Mouse (Mus musculus) embryonic facial prominence, embryonic 15.5 days (tissue): Measurements from ENCODE around the gene Lpcat1. TPM values are rescaled to one million over a fixed set of nuclear protein-coding genes. Genes with fewer than 3 reads are reported as not detected.

Source experiments
- ATAC-seq: fragments of 200-750 bp; cut with Nextera tagmentation; 2 replicates; pipeline ENCODE4 v1.8.0; 2017; ENCODE audit warnings: low read depth, moderate TSS enrichment; ENCODE audit not compliant: insufficient number of reproducible peaks, low FRiP score, low TSS enrichment
- H3K27ac ChIP-seq: fragments of 300-500 bp; sonication (generic); replicated peaks from 2 replicates; pipeline ENCODE4 v1.5.1; 2015; ENCODE audit warnings: mild to moderate bottlenecking, inconsistent platforms
- H3K27me3 ChIP-seq: fragments of 300-500 bp; sonication (generic); 2 replicates; pipeline ENCODE4 v1.6.1; 2015; ENCODE audit warnings: inconsistent platforms
- H3K36me3 ChIP-seq: fragments of 300-500 bp; sonication (generic); 2 replicates; pipeline ENCODE4 v1.6.1; 2015; ENCODE audit warnings: mild to moderate bottlenecking, inconsistent platforms
- H3K4me1 ChIP-seq: fragments of 300-500 bp; sonication (generic); 2 replicates; pipeline ENCODE4 v1.6.1; 2015; ENCODE audit warnings: inconsistent platforms
- H3K4me2 ChIP-seq: fragments of 300-500 bp; sonication (generic); replicated peaks from 2 replicates; pipeline ENCODE4 v1.6.1; 2015; ENCODE audit warnings: mild to moderate bottlenecking, inconsistent platforms
- H3K4me3 ChIP-seq: fragments of 300-500 bp; sonication (generic); replicated peaks from 2 replicates; pipeline ENCODE4 v1.5.1; 2015; ENCODE audit warnings: mild to moderate bottlenecking, inconsistent platforms
- H3K9ac ChIP-seq: fragments of 300-500 bp; sonication (generic); 2 replicates; pipeline ENCODE4 v1.6.1; 2015; ENCODE audit warnings: inconsistent platforms
- H3K9me3 ChIP-seq: fragments of 300-500 bp; sonication (generic); replicated peaks from 2 replicates; pipeline ENCODE4 v1.6.1; 2016; ENCODE audit warnings: inconsistent platforms
- WGBS: fragments of 180-500 bp; shearing (Covaris S2); methylation state at CpG from one replicate; pipeline ENCODE4 v1.1.7; 2015; 5-methylcytosine and 5-hydroxymethylcytosine counted together
- polyA plus RNA-seq: library from polyadenylated mRNA; unstranded; fragments of >200 nt; fragmentation: Nextera tagmentation; extraction: Ambion mirVana; gene quantifications from 2 replicates; pipeline ENCODE4 v1.2.1, GENCODE M21; 2015

Gene Lpcat1
- polyA plus RNA-seq, 1 experiment from 2014 or later: 35.0 TPM

DNA sequence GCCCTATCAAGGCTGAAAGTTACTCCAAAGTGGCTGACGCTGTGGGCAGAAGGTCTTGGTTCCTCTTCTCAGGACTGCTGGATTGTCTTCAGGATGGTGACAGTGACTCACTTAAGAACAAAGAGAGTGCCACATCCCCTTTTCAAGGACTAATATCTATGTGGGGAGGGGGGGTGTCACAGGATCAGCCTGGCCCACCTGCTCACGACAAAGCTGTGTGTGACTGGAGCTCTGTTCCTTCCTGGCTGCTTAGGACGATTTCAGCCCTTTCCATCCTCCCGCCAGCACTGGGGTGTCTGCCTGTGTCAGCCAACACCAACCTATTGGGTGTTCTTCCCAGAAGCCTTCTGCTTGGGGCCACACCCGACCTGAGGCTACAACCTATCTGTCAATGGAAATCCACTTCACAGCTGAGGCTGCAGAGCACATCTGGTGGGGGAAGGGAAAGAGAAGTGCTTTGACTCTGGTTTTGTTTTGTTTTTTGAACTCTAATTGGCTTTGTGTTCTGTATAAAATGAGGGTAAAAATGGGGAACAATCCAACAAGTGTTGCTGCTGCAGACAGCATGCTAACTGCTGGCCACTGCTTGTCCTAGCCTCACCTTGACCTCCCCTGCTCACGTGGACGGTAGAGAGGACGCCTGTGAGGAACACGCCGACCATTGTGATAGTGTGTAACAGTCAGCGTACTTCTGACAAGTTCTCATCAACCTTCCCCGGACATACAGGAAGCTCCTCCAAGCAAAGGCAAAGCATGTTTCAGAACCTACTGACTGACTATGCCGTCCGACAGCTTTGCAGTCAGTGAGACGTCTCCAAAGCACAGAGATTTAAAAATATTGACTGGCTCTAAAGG is 33.1 kb upstream of the Lpcat1 start:
- ATAC-seq: no peak
- WGBS: 74% methylated on average over 15 of the region's 15 CpGs
- H3K4me2 ChIP-seq: no peak overlapping the region
- no peaks in the 10 kb centered on the region for H3K27me3 ChIP-seq
- no peak overlapping the region for H3K9ac ChIP-seq
- no peaks in the 10 kb centered on the region for H3K4me1 ChIP-seq
- H3K9me3 ChIP-seq: no peaks in the 10 kb centered on the region
- no peak overlapping the region for H3K4me3 ChIP-seq
- H3K27ac ChIP-seq: no peak overlapping the region
- H3K36me3 ChIP-seq: no peaks in the 10 kb centered on the region

DNA sequence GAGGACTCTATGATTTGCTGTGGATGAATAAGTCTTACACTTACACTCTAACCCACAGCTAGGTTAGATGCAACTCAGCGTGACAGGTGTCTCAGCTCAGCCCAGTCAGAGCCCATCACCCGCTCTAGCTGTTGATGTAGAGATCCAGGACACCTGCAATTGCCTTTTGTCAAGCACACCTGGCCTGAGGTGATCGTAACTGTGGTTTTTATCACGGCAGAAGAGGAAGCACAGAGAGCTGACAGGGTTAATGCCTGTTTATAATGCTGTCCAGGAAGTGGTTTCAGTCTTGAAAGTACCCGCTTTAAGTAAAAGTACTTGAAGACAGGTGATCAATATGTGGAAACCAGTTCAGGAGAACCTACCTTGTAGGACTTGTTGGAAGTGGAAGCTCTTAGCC is 32.3 kb upstream of the Lpcat1 start:
- Histone ChIP-seq H3K9ac (no peak overlapping the region), H3K36me3 (no peaks in the 10 kb centered on the region), H3K4me2 (no peak overlapping the region), H3K4me3 (no peak overlapping the region), H3K27ac (no peak overlapping the region), H3K9me3 (no peaks in the 10 kb centered on the region), H3K4me1 (no peaks in the 10 kb centered on the region), H3K27me3 (no peaks in the 10 kb centered on the region)
- ATAC-seq: no peak
- WGBS: 69% methylated on average over 5 of the region's 5 CpGs

DNA sequence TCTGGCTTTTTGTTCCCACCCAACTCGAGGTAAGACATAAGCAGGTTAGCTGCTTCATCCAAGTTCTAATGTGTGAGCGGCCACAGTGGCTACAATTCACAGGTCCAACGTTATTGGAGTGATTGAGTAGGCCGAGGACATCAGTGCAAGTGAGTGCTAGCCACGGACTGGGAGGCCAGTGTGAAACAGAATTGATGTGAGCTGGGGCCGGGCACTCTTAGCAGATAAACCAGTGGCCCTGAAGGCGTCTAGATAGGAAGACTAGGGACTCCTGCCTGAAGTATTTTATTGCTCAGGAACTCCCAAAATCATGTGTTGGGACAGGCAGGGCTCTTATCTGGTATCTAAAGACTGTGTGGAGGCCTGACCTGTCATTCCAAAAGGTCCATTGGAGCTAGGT is 31.3 kb upstream of the Lpcat1 start:
- H3K27me3 ChIP-seq: no peaks in the 10 kb centered on the region
- no peak overlapping the region for H3K4me2 ChIP-seq
- H3K4me3 ChIP-seq: no peak overlapping the region
- H3K9ac ChIP-seq: no peak overlapping the region
- no peaks in the 10 kb centered on the region for H3K9me3 ChIP-seq
- 79% methylated on average over 7 of the region's 7 CpGs for WGBS
- ATAC-seq: no peak
- H3K4me1 ChIP-seq: no peaks in the 10 kb centered on the region
- H3K27ac ChIP-seq: no peak overlapping the region
- H3K36me3 ChIP-seq: no peaks in the 10 kb centered on the region

DNA sequence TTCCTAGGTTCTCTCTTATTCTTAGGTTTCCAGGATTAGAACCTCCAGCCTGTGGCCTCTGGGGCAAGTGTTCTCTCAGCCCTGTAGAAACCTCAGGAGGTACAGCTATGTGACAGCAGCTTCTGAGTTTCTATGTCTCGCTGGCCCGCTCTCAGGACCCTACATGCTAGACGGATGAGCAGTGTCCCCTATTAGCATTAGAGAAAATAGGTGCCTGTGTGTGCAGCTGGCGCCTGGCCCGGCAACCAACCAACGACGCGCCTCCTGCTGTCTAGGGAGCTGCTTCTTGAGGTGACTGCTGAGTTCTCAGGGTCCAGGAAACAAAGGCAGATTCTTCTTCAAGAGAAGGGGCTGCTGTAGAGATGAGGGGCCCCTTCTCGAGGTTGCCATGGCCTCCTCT is 27.9 kb upstream of the Lpcat1 start:
- Histone ChIP-seq H3K4me3 (no peak overlapping the region), H3K9me3 (no peaks in the 10 kb centered on the region), H3K36me3 (no peaks in the 10 kb centered on the region), H3K9ac (no peak overlapping the region), H3K27ac (no peak overlapping the region), H3K4me2 (no peak overlapping the region), H3K4me1 (no peaks in the 10 kb centered on the region), H3K27me3 (no peaks in the 10 kb centered on the region)
- WGBS: 70% methylated on average over 9 of the region's 9 CpGs
- no peak for ATAC-seq

DNA sequence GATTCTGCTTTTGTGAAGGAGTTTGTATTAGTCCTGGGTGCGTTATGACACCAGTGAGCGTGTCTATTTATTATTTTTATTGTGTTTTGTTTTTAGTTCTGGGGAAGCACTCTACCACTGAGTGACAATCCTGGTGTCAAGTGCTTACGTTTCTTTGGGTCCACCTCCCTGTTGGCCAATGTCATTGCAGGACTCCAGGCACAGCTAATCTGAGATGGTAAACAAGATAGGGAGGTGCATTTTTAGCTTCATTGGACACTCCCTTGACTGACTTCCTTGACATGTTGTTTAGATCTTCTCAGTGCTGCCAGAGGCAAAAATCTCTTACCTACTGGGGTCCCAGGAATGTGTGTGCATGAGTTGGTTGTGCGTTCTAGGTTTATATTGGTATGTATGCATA is 26.0 kb upstream of the Lpcat1 start:
- no peak overlapping the region for H3K4me3 ChIP-seq
- 72% methylated on average over 4 of the region's 4 CpGs for WGBS

DNA sequence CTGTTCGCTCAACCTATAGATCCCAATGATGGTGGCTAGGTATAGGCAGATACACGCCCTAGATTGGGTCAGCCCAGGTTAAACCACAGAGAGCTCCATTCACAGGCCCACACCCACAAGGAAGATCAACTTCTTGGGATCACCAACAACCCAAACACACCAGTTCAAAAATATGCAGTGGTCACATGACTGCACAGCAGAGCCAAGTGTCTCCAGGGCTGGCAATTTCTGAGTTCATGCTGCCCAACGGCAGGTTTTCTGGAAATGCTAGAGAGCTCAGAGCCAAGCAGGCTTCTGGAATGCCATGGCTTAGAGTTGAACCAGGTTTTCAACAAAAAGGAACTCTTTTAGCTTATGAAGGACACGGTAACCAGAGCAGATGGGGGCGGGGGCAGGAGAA is 25.3 kb upstream of the Lpcat1 start:
- H3K27ac ChIP-seq: no peak overlapping the region
- 71% methylated on average over 5 of the region's 5 CpGs for WGBS

More for the DNA sequence above, 26.0 kb upstream of the Lpcat1 start:
- H3K27ac ChIP-seq: no peak overlapping the region
- no peak for ATAC-seq
- H3K9ac ChIP-seq: no peak overlapping the region
- no peaks in the 10 kb centered on the region for H3K9me3 ChIP-seq
- H3K4me2 ChIP-seq: no peak overlapping the region
- no peaks in the 10 kb centered on the region for H3K36me3 ChIP-seq
- no peaks in the 10 kb centered on the region for H3K27me3 ChIP-seq
- no peaks in the 10 kb centered on the region for H3K4me1 ChIP-seq

DNA sequence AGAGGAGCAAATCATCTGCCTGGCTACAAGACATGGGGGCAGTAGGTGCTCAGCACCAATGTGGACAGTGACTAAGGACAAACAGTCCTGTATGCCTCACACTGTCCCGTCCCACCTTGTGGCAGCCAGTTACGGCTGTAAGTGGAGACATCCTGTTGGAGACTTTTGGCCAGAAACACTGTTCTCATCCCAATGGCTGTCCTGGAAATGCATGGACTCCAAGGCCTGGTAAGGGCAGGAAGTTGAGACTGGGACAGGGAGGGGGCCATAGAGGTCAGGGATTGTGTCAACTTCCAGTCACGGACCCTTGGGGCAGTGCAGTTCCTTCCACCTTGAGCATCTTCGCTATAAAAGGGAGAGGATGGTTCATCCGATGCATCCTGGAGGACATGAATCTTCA is 24.6 kb upstream of the Lpcat1 start:
- ATAC-seq: no peak
- Histone ChIP-seq H3K9ac (no peak overlapping the region), H3K4me1 (peaks cover 7% of the 10 kb centered on the region; the same call in 1 of the 2 replicates), H3K4me2 (no peak overlapping the region), H3K36me3 (no peaks in the 10 kb centered on the region), H3K4me3 (no peak overlapping the region), H3K27ac (no peak overlapping the region), H3K9me3 (no peaks in the 10 kb centered on the region), H3K27me3 (no peaks in the 10 kb centered on the region)
- WGBS: 70% methylated on average over 5 of the region's 5 CpGs

More for the DNA sequence above, 25.3 kb upstream of the Lpcat1 start:
- H3K9me3 ChIP-seq: no peaks in the 10 kb centered on the region
- no peaks in the 10 kb centered on the region for H3K27me3 ChIP-seq
- no peak overlapping the region for H3K4me3 ChIP-seq
- no peak overlapping the region for H3K9ac ChIP-seq
- no peak overlapping the region for H3K4me2 ChIP-seq
- H3K4me1 ChIP-seq: peaks cover 4% of the 10 kb centered on the region; the same call in 1 of the 2 replicates
- ATAC-seq: no peak
- H3K36me3 ChIP-seq: no peaks in the 10 kb centered on the region

DNA sequence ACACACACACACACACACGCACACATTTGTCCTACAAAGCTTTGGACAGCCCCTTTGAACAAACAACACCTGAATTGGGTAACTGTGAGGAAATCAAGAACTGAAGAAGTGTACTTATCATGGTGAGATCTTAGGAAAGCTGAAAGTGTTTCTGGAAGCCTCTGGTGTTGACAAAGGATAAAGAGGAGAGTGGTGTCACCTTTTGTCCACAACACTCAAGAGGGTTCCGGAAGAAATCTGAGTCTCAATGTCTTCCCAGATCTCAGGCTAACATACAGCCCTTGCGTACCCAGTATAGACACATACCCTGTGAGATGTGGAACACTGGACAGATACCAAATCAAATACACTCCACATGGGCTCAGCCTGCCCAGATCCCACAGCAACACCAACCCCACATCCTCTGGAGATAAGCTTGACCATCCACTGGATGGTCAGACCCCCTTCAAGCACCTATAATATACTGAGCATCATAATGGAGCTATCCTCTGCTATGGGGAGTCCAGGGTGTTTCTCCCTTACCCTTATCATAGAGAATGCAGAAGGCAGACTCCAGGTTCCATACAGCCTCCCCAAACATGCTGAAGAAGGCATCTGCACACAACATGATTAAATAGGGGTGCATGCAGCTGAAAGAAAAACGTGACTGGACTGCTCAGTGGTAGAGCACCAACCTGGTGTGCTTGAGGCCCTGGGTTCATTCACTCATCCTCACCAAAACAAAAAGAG is 23.7 kb upstream of the Lpcat1 start:
- no peaks in the 10 kb centered on the region for H3K9me3 ChIP-seq

DNA sequence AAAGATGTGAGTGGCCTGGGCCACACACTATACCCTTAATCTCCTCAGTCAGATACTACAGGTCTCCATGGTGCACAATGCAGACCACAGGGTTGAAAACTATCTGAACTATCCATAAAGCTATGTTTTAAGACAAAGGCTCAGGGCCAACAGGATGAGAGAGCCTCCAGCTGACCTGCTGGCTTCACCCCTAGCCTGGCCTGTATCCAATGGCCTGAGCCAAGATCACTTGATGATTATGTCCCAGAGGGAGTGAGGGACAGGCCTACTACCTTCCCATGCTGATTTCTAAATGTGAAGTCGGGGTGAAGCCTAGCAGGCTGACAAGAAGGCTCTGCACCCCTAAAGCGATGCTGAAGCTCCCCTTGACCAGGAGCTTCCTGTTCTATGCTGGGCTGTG is 21.9 kb upstream of the Lpcat1 start:
- no peak for ATAC-seq
- no peaks in the 10 kb centered on the region for H3K27me3 ChIP-seq
- WGBS: 83% methylated on average over 2 of the region's 2 CpGs
- H3K9me3 ChIP-seq: no peaks in the 10 kb centered on the region
- peaks cover 7% of the 10 kb centered on the region; the same call in 1 of the 2 replicates for H3K4me1 ChIP-seq
- no peak overlapping the region for H3K27ac ChIP-seq
- H3K4me3 ChIP-seq: no peak overlapping the region
- H3K36me3 ChIP-seq: no peaks in the 10 kb centered on the region
- H3K9ac ChIP-seq: no peak overlapping the region
- no peak overlapping the region for H3K4me2 ChIP-seq

More for the DNA sequence above, 23.7 kb upstream of the Lpcat1 start:
- WGBS: 79% methylated on average over 4 of the region's 4 CpGs
- Histone ChIP-seq H3K4me1 (peaks cover 7% of the 10 kb centered on the region; the same call in 1 of the 2 replicates), H3K9ac (no peak overlapping the region), H3K27ac (no peak overlapping the region), H3K27me3 (no peaks in the 10 kb centered on the region), H3K4me2 (no peak overlapping the region), H3K4me3 (no peak overlapping the region), H3K36me3 (no peaks in the 10 kb centered on the region)
- ATAC-seq: no peak

DNA sequence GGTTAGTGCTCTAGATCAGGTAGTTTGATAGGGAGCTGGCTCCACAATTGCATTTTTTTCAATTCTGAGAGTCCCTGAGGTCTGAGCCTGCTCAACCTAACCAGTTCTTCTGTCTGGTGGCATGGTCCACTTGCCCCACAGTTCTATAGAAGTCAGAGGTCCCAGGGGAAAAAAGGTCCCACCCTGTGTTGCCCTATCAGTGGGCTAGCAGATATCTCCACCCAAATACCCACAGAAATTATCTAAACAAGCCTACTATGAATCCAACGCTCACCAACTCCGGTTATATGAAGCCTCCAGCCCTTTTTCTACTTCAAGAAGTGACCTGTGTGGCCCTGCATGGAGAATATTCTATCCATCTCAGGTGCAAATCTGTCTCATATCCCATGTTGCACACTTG is 20.9 kb upstream of the Lpcat1 start:
- Histone ChIP-seq H3K27ac (no peak overlapping the region), H3K27me3 (no peaks in the 10 kb centered on the region), H3K4me3 (no peak overlapping the region), H3K9me3 (no peaks in the 10 kb centered on the region), H3K9ac (no peak overlapping the region), H3K4me2 (no peak overlapping the region), H3K4me1 (peaks cover 7% of the 10 kb centered on the region; the same call in 1 of the 2 replicates), H3K36me3 (no peaks in the 10 kb centered on the region)
- 87% methylated on average over 2 of the region's 2 CpGs for WGBS
- no peak for ATAC-seq

DNA sequence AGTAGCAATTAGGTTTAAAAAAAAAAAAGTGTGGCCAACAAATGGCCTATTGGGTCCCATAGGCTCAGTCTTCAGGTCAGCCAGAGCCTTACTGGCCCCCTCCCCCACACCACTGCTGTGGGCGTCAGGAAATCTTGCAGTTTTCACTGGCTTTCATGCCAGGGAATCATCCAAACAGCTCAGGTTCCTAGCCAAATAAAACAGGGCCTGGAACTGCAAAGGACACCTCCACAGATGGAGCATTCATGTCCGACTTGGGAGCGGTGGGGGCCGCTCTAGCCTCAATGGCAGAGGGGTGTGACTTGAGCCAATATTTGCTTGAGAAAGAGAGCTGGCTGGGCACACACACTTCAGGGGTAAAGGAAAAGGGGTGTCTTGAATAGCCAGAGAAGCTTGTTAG is 20.5 kb upstream of the Lpcat1 start:
- WGBS: 49% methylated on average over 4 of the region's 4 CpGs
- no peaks in the 10 kb centered on the region for H3K9me3 ChIP-seq
- H3K4me1 ChIP-seq: peaks cover 7% of the 10 kb centered on the region; the same call in 1 of the 2 replicates
- no peak overlapping the region for H3K4me3 ChIP-seq
- H3K36me3 ChIP-seq: no peaks in the 10 kb centered on the region
- H3K27ac ChIP-seq: no peak overlapping the region; the same call in 1 of the 2 replicates
- no peak overlapping the region for H3K4me2 ChIP-seq
- no peak for ATAC-seq
- no peaks in the 10 kb centered on the region for H3K27me3 ChIP-seq
- no peak overlapping the region for H3K9ac ChIP-seq
